Mouse (Mus musculus) hindbrain, embryonic 14.5 days (tissue): Measurements from ENCODE around the gene Pskh1. TPM values are rescaled to one million over a fixed set of nuclear protein-coding genes. Genes with fewer than 3 reads are reported as not detected.

ENCODE experiments used
- ATAC-seq: fragments of 200-750 bp; cut with Nextera tagmentation; 2 replicates; pipeline ENCODE4 v1.8.0; 2017; ENCODE audit warnings: moderate number of reproducible peaks, mild to moderate bottlenecking, moderate TSS enrichment, moderate library complexity; ENCODE audit not compliant: low FRiP score
- DNase-seq: peaks from one replicate; pipeline ENCODE4 v3.0.0-alpha.2; 2015; ENCODE audit warnings: low spot score
- H3K27ac ChIP-seq: fragments of 300-500 bp; sonication (generic); 2 replicates; pipeline ENCODE4 v1.5.1; 2014; ENCODE audit warnings: mild to moderate bottlenecking, moderate library complexity
- H3K27me3 ChIP-seq: fragments of 300-500 bp; sonication (generic); 2 replicates; pipeline ENCODE4 v1.6.1; 2014; ENCODE audit warnings: mild to moderate bottlenecking, low read length, mixed read lengths; ENCODE audit not compliant: control insufficient read depth, insufficient read depth
- H3K36me3 ChIP-seq: fragments of 300-500 bp; sonication (generic); replicated peaks from 2 replicates; pipeline ENCODE4 v1.6.1; 2014; ENCODE audit not compliant: control insufficient read depth, insufficient read depth
- H3K4me1 ChIP-seq: fragments of 300-500 bp; sonication (generic); replicated peaks from 2 replicates; pipeline ENCODE4 v1.6.1; 2014; ENCODE audit warnings: antibody characterized with exemption, low read length, mixed read lengths; ENCODE audit not compliant: control insufficient read depth, insufficient read depth
- H3K4me2 ChIP-seq: fragments of 300-500 bp; sonication (generic); replicated peaks from 2 replicates; pipeline ENCODE4 v1.6.1; 2014; ENCODE audit warnings: mild to moderate bottlenecking, moderate library complexity
- H3K4me3 ChIP-seq: fragments of 300-500 bp; sonication (generic); replicated peaks from 2 replicates; pipeline ENCODE4 v1.5.1; 2014; ENCODE audit warnings: mild to moderate bottlenecking, low read length
- H3K9ac ChIP-seq: fragments of 300-500 bp; sonication (generic); 2 replicates; pipeline ENCODE4 v1.6.1; 2014
- H3K9me3 ChIP-seq: fragments of 300-500 bp; sonication (generic); 2 replicates; pipeline ENCODE4 v1.6.1; 2016; ENCODE audit warnings: low read length; ENCODE audit not compliant: control insufficient read depth
- WGBS: fragments of 180-500 bp; shearing (Covaris S2); extraction: QIAGEN DNeasy Blood & Tissue Kit; methylation state at CpG from one replicate; pipeline ENCODE4 v1.1.7; 2014; 5-methylcytosine and 5-hydroxymethylcytosine counted together
- polyA plus RNA-seq: library from polyadenylated mRNA; unstranded; fragments of >200 nt; fragmentation: Nextera tagmentation; extraction: Ambion mirVana; gene quantifications from 2 replicates; pipeline ENCODE4 v1.2.1, GENCODE M21; 2014

Gene Pskh1
- polyA plus RNA-seq, 1 experiment from 2014 or later: 11.0 TPM

GRCm38 (mm10) chr8:105856168-105856835 lies 43.9 kb upstream of the Pskh1 start:
- 0 out of 2 replicates have a peak, but pooled peaks cover 12% of the 10 kb centered on the region for H3K36me3 ChIP-seq
- peak overlapping the region; percentile 82 for H3K27ac ChIP-seq
- H3K9ac ChIP-seq: peak overlapping the region; percentile 77
- no peak for DNase-seq
- peak overlapping the region; percentile 71 for H3K4me3 ChIP-seq
- H3K9me3 ChIP-seq: no peaks in the 10 kb centered on the region
- no peaks in the 10 kb centered on the region for H3K27me3 ChIP-seq
- H3K4me2 ChIP-seq: peak overlapping the region; percentile 96
- peaks cover 30% of the 10 kb centered on the region for H3K4me1 ChIP-seq
- ATAC-seq: no peak
- 27% methylated on average over 15 of the region's 15 CpGs for whole genome bisulfite sequencing

GRCm38 (mm10) chr8:105858495-105858894 lies 41.7 kb upstream of the Pskh1 start:
- DNase-seq (no peak), ATAC-seq (no peak)
- Histone ChIP-seq H3K4me1 (peaks cover 43% of the 10 kb centered on the region), H3K9me3 (no peaks in the 10 kb centered on the region), H3K4me2 (no peak overlapping the region), H3K27me3 (no peaks in the 10 kb centered on the region), H3K4me3 (no peak overlapping the region), H3K36me3 (0 out of 2 replicates have a peak, but pooled peaks cover 12% of the 10 kb centered on the region), H3K9ac (no peak overlapping the region), H3K27ac (no peak overlapping the region)
- WGBS: 92% methylated on average over 5 of the region's 5 CpGs

DNA sequence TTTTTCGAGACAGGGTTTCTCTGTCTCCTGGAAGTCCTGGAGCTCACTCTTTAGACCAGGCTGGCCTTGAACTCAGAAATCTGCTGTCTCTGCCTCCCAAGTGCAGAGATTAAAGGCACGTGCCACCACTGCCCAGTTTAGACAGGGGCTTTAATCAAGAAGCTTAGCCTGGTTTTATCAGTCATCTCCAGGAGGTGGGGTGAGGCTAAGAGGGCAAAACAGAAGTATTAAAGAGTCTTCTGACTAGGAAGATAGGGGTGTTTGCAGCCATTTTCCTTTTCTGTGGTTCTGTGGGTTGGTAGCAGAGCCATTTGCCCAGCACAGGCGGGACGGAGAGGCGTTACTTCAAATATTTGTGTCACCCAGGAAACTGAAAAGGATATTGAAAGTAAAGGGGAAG lies 40.9 kb upstream of the Pskh1 start:
- Histone ChIP-seq H3K36me3 (peaks cover 12% of the 10 kb centered on the region; the same call in 1 of the 2 replicates), H3K9ac (no peak overlapping the region), H3K9me3 (no peaks in the 10 kb centered on the region), H3K4me2 (peak overlapping the region; percentile 89), H3K4me3 (no peak overlapping the region), H3K4me1 (peaks cover 42% of the 10 kb centered on the region), H3K27me3 (no peaks in the 10 kb centered on the region), H3K27ac (no peak overlapping the region; the same call in 1 of the 2 replicates)
- DNase-seq: no peak
- 81% methylated on average over 5 of the region's 5 CpGs for WGBS
- ATAC-seq: no peak

- H3K9me3 ChIP-seq: no peaks in the 10 kb centered on the region
- H3K27ac ChIP-seq: peak within 1 kb of the TSS; percentile 85
- peak within 1 kb of the TSS; percentile 89 for H3K4me2 ChIP-seq
- H3K9ac ChIP-seq: peak within 1 kb of the TSS; percentile 90
- under 1% methylated on average over 48 of the region's 59 CpGs for WGBS
- H3K4me1 ChIP-seq: peaks cover 40% of the 10 kb centered on the region
- peaks cover 12% of the 10 kb centered on the region; the same call in 1 of the 2 replicates for H3K36me3 ChIP-seq
- DNase-seq (peak; percentile 97), ATAC-seq (peak; percentile 97)
- H3K4me3 ChIP-seq: peak within 1 kb of the TSS; percentile 80
- no peaks in the 10 kb centered on the region for H3K27me3 ChIP-seq
Measured at GRCm38 (mm10) chr8:105860143-105860981, 39.9 kb upstream of the Pskh1 start, which contains the start of gene Nutf2. Gene Nutf2, plus strand, starts transcription at chr8:105860580.

- ATAC-seq (no peak), DNase-seq (no peak)
- H3K9me3 ChIP-seq: no peaks in the 10 kb centered on the region
- H3K4me3 ChIP-seq: peak overlapping the region; percentile 80
- H3K4me1 ChIP-seq: peaks cover 27% of the 10 kb centered on the region
- no peaks in the 10 kb centered on the region for H3K27me3 ChIP-seq
- no peak overlapping the region for H3K27ac ChIP-seq
- 0% methylated on average over 1 of the region's 1 CpGs for WGBS
- peaks cover 25% of the 10 kb centered on the region for H3K36me3 ChIP-seq
- H3K4me2 ChIP-seq: peak overlapping the region; percentile 89
- peak overlapping the region; percentile 90 for H3K9ac ChIP-seq
Measured at GRCm38 (mm10) chr8:105861951-105862350, 38.3 kb upstream of the Pskh1 start.

DNA sequence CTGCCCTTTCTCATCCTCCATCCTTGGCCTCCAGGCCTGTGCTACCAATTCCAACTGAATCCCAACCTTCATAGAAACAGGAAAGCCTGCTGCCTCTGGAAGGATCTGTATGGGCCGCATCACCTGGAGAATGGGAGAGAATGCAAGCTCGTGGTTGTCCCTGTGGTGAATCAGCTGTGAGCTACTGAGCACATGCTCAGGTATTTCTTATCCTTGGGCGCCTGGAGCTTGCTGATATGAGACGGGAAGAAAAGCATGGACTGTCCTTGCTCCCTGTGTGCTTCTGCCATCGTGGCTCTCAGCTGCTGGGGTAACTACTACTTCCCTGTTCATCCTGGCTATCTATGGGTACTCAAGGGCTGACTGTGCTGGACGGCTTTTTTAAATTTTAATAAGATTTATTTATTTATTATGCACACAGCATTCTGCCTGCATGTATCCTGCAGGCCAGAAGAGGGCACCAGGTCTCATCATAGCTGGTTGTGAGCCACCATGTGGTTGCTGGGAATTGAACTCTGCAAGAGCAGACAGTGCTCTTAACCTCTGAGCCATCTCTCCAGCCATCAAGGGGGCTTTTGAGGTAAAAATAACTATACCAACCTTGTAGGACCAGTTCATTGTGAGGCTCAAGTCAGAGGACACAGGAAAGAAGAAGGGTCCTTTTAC lies 33.7 kb upstream of the Pskh1 start:
- no peak overlapping the region for H3K4me3 ChIP-seq
- peaks cover 35% of the 10 kb centered on the region for H3K36me3 ChIP-seq
- no peak for ATAC-seq
- no peak overlapping the region for H3K4me2 ChIP-seq
- no peak overlapping the region for H3K27ac ChIP-seq
- peaks cover 12% of the 10 kb centered on the region for H3K4me1 ChIP-seq
- WGBS: 84% methylated on average over 6 of the region's 6 CpGs
- no peak for DNase-seq
- no peak overlapping the region for H3K9ac ChIP-seq
- no peaks in the 10 kb centered on the region for H3K27me3 ChIP-seq
- H3K9me3 ChIP-seq: no peaks in the 10 kb centered on the region

GRCm38 (mm10) chr8:105874301-105874700 lies 25.9 kb upstream of the Pskh1 start:
- peaks cover 66% of the 10 kb centered on the region for H3K36me3 ChIP-seq

DNA sequence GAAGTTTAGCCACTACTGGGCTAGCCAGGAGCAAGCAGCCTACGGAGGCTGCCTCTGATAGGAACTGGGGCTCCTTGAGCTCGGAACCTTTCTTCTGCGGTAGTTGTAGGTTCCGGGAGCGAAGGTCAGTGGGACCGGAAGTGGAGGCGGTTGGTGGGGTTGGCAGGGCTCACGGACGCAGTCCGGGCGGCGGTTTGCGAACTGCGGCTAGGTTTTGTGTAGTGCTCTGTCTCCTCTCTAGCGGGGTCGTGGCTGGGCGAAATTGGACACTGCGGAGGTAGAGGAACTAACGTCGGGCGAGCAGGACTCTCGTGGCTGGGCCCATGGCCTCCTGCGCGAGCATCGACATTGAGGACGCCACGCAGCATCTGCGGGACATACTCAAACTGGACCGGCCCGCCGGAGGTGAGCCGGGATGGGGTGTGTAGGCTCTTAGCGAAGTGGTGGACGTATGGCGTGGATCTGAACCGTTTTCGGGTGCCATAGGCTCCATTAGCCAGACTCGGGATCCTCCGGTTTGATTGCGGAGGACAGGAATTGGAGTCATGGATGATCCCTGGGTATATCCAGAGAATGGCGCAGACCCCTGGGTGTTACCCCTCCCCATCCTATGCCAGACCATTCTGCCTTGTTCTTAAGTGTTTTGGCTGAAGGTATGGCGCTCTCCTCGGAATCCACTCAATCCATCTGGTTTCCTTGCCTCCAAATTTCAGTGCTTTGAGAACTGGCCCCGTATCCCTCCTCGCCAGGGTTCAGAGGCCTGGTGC lies 19.3 kb upstream of the Pskh1 start, which contains the start of gene Edc4:
Edc4 (plus strand) TSS at position 128 of the 767 bp plus-strand sequence.
- Histone ChIP-seq H3K9ac (peak within 1 kb of the TSS; percentile 89), H3K4me1 (peaks cover 27% of the 10 kb centered on the region), H3K27ac (no peak within 1 kb of the TSS), H3K36me3 (peaks cover 59% of the 10 kb centered on the region), H3K9me3 (no peaks in the 10 kb centered on the region), H3K4me3 (peak within 1 kb of the TSS; percentile 81), H3K4me2 (peak within 1 kb of the TSS; percentile 72), H3K27me3 (no peaks in the 10 kb centered on the region)
- WGBS: 1% methylated on average over 45 of the region's 45 CpGs
- ATAC-seq (peak; percentile 86), DNase-seq (peak; percentile 88)

More at GRCm38 (mm10) chr8:105874301-105874700, 25.9 kb upstream of the Pskh1 start:
- H3K27ac ChIP-seq: no peak overlapping the region
- no peak overlapping the region for H3K4me3 ChIP-seq
- ATAC-seq: no peak
- no peak overlapping the region for H3K9ac ChIP-seq
- DNase-seq: no peak
- WGBS: 91% methylated on average over 6 of the region's 6 CpGs
- no peaks in the 10 kb centered on the region for H3K27me3 ChIP-seq
- H3K4me2 ChIP-seq: no peak overlapping the region
- no peaks in the 10 kb centered on the region for H3K9me3 ChIP-seq
- no peaks in the 10 kb centered on the region for H3K4me1 ChIP-seq
